Mouse (Mus musculus) ovary, postnatal 36 days (tissue): ENCODE measurements around the gene Cabp4.
"Not testable (repeated sequence)": the region's sequence is repeated elsewhere in the genome, so short reads cannot be mapped to it uniquely, and the experiment has no call there.

ENCODE experiments used
- DNase-seq: peaks from one replicate; pipeline ENCODE4 v3.0.0; 2022; ENCODE audit warnings: low spot score, mixed read lengths

The Cabp4 gene

GRCm38 (mm10) chr19:4122411-4123370 is 21.1 kb downstream of the Cabp4 start:
- no peak for DNase-seq

- not testable (repeated sequence) for DNase-seq
Measured at GRCm38 (mm10) chr19:4121896-4122295, 21.9 kb downstream of the Cabp4 start.

GRCm38 (mm10) chr19:4121097-4121805 is 22.6 kb downstream of the Cabp4 start:
- DNase-seq = peak; percentile 94

GRCm38 (mm10) chr19:4120496-4120895 is 23.3 kb downstream of the Cabp4 start:
- no peak for DNase-seq

GRCm38 (mm10) chr19:4119716-4120487 is 23.9 kb downstream of the Cabp4 start:
- no peak for DNase-seq

GRCm38 (mm10) chr19:4118350-4118749 is 25.5 kb downstream of the Cabp4 start:
- DNase-seq = no peak

GRCm38 (mm10) chr19:4117006-4117405 is 26.8 kb downstream of the Cabp4 start:
- DNase-seq = no peak

- DNase-seq = no peak
Measured at GRCm38 (mm10) chr19:4115816-4116215, 28.0 kb downstream of the Cabp4 start.

- DNase-seq = no peak
Measured at GRCm38 (mm10) chr19:4115144-4115543, 28.7 kb downstream of the Cabp4 start.

- no peak for DNase-seq
Measured at GRCm38 (mm10) chr19:4114551-4114950, 29.3 kb downstream of the Cabp4 start.

GRCm38 (mm10) chr19:4113806-4114230 is 30.0 kb downstream of the Cabp4 start:
- DNase-seq = no peak

- peak; percentile 85 for DNase-seq
Measured at GRCm38 (mm10) chr19:4113186-4113805, 30.5 kb downstream of the Cabp4 start.

- DNase-seq = no peak
Measured at GRCm38 (mm10) chr19:4112063-4112960, 31.5 kb downstream of the Cabp4 start.

GRCm38 (mm10) chr19:4108535-4108934 is 35.3 kb downstream of the Cabp4 start:
- no peak for DNase-seq

- no peak for DNase-seq
Measured at GRCm38 (mm10) chr19:4106654-4107053, 37.2 kb downstream of the Cabp4 start.

GRCm38 (mm10) chr19:4104675-4105194 is 39.1 kb downstream of the Cabp4 start:
- DNase-seq = no peak

GRCm38 (mm10) chr19:4103792-4104191 is 40.0 kb downstream of the Cabp4 start:
- no peak for DNase-seq

- no peak for DNase-seq
Measured at GRCm38 (mm10) chr19:4103294-4103693, 40.5 kb downstream of the Cabp4 start.

- DNase-seq = no peak
Measured at GRCm38 (mm10) chr19:4102626-4103025, 41.2 kb downstream of the Cabp4 start.

GRCm38 (mm10) chr19:4102049-4102448 is 41.8 kb downstream of the Cabp4 start:
- DNase-seq = no peak
